Mouse (Mus musculus): Measurements from ENCODE around the gene Tnnt1. TPM values are rescaled to one million over a fixed set of nuclear protein-coding genes. Genes with fewer than 3 reads are reported as not detected.
A peak's percentile ranks its signal among the peaks of the same experiment; 100 is the strongest.

Tnnt1 gene
- polyA plus RNA-seq, 2 experiments = 238 to 300 TPM

GRCm38 (mm10) chr7:4493991-4494390, 22.2 kb downstream of the Tnnt1 start:
- Histone ChIP-seq H3K36me3 (ENCODE audit: control insufficient read depth, insufficient read depth, low read length) (peaks cover 55% of the 10 kb centered on the region), H3K9me3 (ENCODE audit: control insufficient read depth, low read length) (no peaks in the 10 kb centered on the region)

GRCm38 (mm10) chr7:4492284-4493224, 23.6 kb downstream of the Tnnt1 start:
- no peaks in the 10 kb centered on the region for H3K9me3 ChIP-seq (ENCODE audit: control insufficient read depth, low read length)
- H3K4me2 ChIP-seq (replicated peaks; ENCODE audit: low read depth, low read length, severe bottlenecking) = no peak overlapping the region
- no peak overlapping the region for H3K27ac ChIP-seq (replicated peaks; ENCODE audit: low read depth, low read length)
- no peak for TF ChIP-seq POLR2A (IDR thresholded peaks at IDR 0.05; ENCODE audit: borderline replicate concordance, extremely low read depth, insufficient read depth, insufficient read length)
- WGBS = 73% methylated on average over 13 of the region's 13 CpGs
- H3K4me1 ChIP-seq (ENCODE audit: control insufficient read depth, insufficient read depth, low read length) = no peaks in the 10 kb centered on the region
- no peaks in the 10 kb centered on the region for H3K27me3 ChIP-seq (ENCODE audit: control insufficient read depth, insufficient read depth, low read length)
- H3K9ac ChIP-seq (ENCODE audit: low read depth, low read length, severe bottlenecking) = peak overlapping the region; percentile 13; the same call in 1 of the 2 replicates
- ATAC-seq (ENCODE audit: low FRiP score, low read depth) = no peak
- no peak for DNase-seq (ENCODE audit: low spot score)
- H3K36me3 ChIP-seq (ENCODE audit: control insufficient read depth, insufficient read depth, low read length) = peaks cover 66% of the 10 kb centered on the region
- no peak overlapping the region for H3K4me3 ChIP-seq (replicated peaks; ENCODE audit: low read length)

More at GRCm38 (mm10) chr7:4493991-4494390, 22.2 kb downstream of the Tnnt1 start:
- no peak overlapping the region for H3K4me2 ChIP-seq (replicated peaks; ENCODE audit: low read depth, low read length, severe bottlenecking)
- H3K4me3 ChIP-seq (replicated peaks; ENCODE audit: low read length) = no peak overlapping the region
- H3K27ac ChIP-seq (replicated peaks; ENCODE audit: low read depth, low read length) = no peak overlapping the region
- DNase-seq (ENCODE audit: low spot score) (no peak), ATAC-seq (ENCODE audit: low FRiP score, low read depth) (no peak)
- WGBS = 90% methylated on average over 1 of the region's 1 CpGs
- H3K9ac ChIP-seq (ENCODE audit: low read depth, low read length, severe bottlenecking) = no peak overlapping the region
- TF ChIP-seq POLR2A (IDR thresholded peaks at IDR 0.05; ENCODE audit: borderline replicate concordance, extremely low read depth, insufficient read depth, insufficient read length) = no peak
- peaks cover 14% of the 10 kb centered on the region for H3K4me1 ChIP-seq (ENCODE audit: control insufficient read depth, insufficient read depth, low read length)
- H3K27me3 ChIP-seq (ENCODE audit: control insufficient read depth, insufficient read depth, low read length) = no peaks in the 10 kb centered on the region

GRCm38 (mm10) chr7:4491308-4491707, 24.9 kb downstream of the Tnnt1 start:
- no peak overlapping the region for H3K27ac ChIP-seq (replicated peaks; ENCODE audit: low read depth, low read length)
- H3K4me2 ChIP-seq (replicated peaks; ENCODE audit: low read depth, low read length, severe bottlenecking) = no peak overlapping the region
- peaks cover 65% of the 10 kb centered on the region for H3K36me3 ChIP-seq (ENCODE audit: control insufficient read depth, insufficient read depth, low read length)
- H3K27me3 ChIP-seq (ENCODE audit: control insufficient read depth, insufficient read depth, low read length) = no peaks in the 10 kb centered on the region
- H3K9me3 ChIP-seq (ENCODE audit: control insufficient read depth, low read length) = no peaks in the 10 kb centered on the region
- H3K4me3 ChIP-seq (replicated peaks; ENCODE audit: low read length) = no peak overlapping the region
- H3K9ac ChIP-seq (ENCODE audit: low read depth, low read length, severe bottlenecking) = no peak overlapping the region
- H3K4me1 ChIP-seq (ENCODE audit: control insufficient read depth, insufficient read depth, low read length) = no peaks in the 10 kb centered on the region
- TF ChIP-seq POLR2A (IDR thresholded peaks at IDR 0.05; ENCODE audit: borderline replicate concordance, extremely low read depth, insufficient read depth, insufficient read length) = no peak
- DNase-seq (ENCODE audit: low spot score) (no peak), ATAC-seq (ENCODE audit: low FRiP score, low read depth) (no peak)
- WGBS = 81% methylated on average over 6 of the region's 6 CpGs

GRCm38 (mm10) chr7:4482281-4482680, 33.9 kb downstream of the Tnnt1 start:
- H3K4me3 ChIP-seq (replicated peaks; ENCODE audit: low read length) = no peak overlapping the region
- no peaks in the 10 kb centered on the region for H3K9me3 ChIP-seq (ENCODE audit: control insufficient read depth, low read length)
- ATAC-seq (ENCODE audit: low FRiP score, low read depth) (no peak), DNase-seq (ENCODE audit: low spot score) (no peak)
- no peak for TF ChIP-seq POLR2A (IDR thresholded peaks at IDR 0.05; ENCODE audit: borderline replicate concordance, extremely low read depth, insufficient read depth, insufficient read length)
- peaks cover 57% of the 10 kb centered on the region for H3K36me3 ChIP-seq (ENCODE audit: control insufficient read depth, insufficient read depth, low read length)
- no peak overlapping the region for H3K4me2 ChIP-seq (replicated peaks; ENCODE audit: low read depth, low read length, severe bottlenecking)
- H3K27me3 ChIP-seq (ENCODE audit: control insufficient read depth, insufficient read depth, low read length) = no peaks in the 10 kb centered on the region
- H3K9ac ChIP-seq (ENCODE audit: low read depth, low read length, severe bottlenecking) = no peak overlapping the region
- WGBS = 85% methylated on average over 12 of the region's 12 CpGs
- peaks cover 11% of the 10 kb centered on the region for H3K4me1 ChIP-seq (ENCODE audit: control insufficient read depth, insufficient read depth, low read length)
- no peak overlapping the region for H3K27ac ChIP-seq (replicated peaks; ENCODE audit: low read depth, low read length)

GRCm38 (mm10) chr7:4479674-4480073, 36.5 kb downstream of the Tnnt1 start:
- H3K4me3 ChIP-seq (replicated peaks; ENCODE audit: low read length) = no peak overlapping the region
- no peaks in the 10 kb centered on the region for H3K9me3 ChIP-seq (ENCODE audit: control insufficient read depth, low read length)
- ATAC-seq (ENCODE audit: low FRiP score, low read depth) (no peak), DNase-seq (ENCODE audit: low spot score) (peak; percentile 53)
- H3K4me2 ChIP-seq (replicated peaks; ENCODE audit: low read depth, low read length, severe bottlenecking) = peak overlapping the region; percentile 70; the same call in 1 of the 2 replicates
- H3K27ac ChIP-seq (replicated peaks; ENCODE audit: low read depth, low read length) = no peak overlapping the region
- no peak overlapping the region for H3K9ac ChIP-seq (ENCODE audit: low read depth, low read length, severe bottlenecking)
- peaks cover 33% of the 10 kb centered on the region for H3K36me3 ChIP-seq (ENCODE audit: control insufficient read depth, insufficient read depth, low read length)
- H3K4me1 ChIP-seq (ENCODE audit: control insufficient read depth, insufficient read depth, low read length) = peaks cover 11% of the 10 kb centered on the region
- no peak for TF ChIP-seq POLR2A (IDR thresholded peaks at IDR 0.05; ENCODE audit: borderline replicate concordance, extremely low read depth, insufficient read depth, insufficient read length)
- peaks cover 9% of the 10 kb centered on the region; the same call in 1 of the 2 replicates for H3K27me3 ChIP-seq (ENCODE audit: control insufficient read depth, insufficient read depth, low read length)
- 27% methylated on average over 6 of the region's 6 CpGs for WGBS
